Mouse (Mus musculus): ENCODE results near the gene Krt6b.
"Not testable (repeated sequence)": the region's sequence is repeated elsewhere in the genome, so short reads cannot be mapped to it uniquely, and the experiment has no call there.

Krt6b gene

GRCm38 (mm10) chr15:101680187-101680586, at the start of gene Krt6b:
Krt6b (minus strand) TSS chr15:101680287.
- DNase-seq (ENCODE audit: low spot score in 2 of 2) = no peak

- no peak for DNase-seq (ENCODE audit: low spot score in 2 of 2)
Measured at GRCm38 (mm10) chr15:101724686-101725085, 44.6 kb upstream of the Krt6b start.

DNA sequence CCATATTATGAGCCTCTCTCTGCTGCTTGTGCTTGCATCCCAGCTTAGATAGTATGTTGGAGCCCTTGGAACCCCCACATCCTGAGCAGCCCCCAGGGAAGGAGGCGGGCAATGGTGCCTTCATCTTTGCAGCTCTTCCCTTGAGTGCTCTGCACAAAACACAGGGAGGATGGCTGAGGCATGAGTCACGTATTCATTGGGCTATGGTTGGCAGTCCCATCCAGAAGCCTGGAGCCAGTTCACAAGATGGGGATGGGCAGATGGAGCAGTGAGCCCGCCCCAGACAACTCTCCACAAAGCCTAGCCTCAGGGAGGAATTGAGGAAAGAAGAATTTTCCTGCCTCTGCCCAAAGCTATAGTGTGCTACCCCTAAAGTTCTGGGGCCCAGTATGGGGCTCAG, 35.7 kb upstream of the Krt6b start:
- no peak for DNase-seq (ENCODE audit: low spot score in 2 of 2)

- DNase-seq (ENCODE audit: low spot score in 2 of 2) = no peak
Measured at GRCm38 (mm10) chr15:101714356-101714755, 34.3 kb upstream of the Krt6b start.

DNA sequence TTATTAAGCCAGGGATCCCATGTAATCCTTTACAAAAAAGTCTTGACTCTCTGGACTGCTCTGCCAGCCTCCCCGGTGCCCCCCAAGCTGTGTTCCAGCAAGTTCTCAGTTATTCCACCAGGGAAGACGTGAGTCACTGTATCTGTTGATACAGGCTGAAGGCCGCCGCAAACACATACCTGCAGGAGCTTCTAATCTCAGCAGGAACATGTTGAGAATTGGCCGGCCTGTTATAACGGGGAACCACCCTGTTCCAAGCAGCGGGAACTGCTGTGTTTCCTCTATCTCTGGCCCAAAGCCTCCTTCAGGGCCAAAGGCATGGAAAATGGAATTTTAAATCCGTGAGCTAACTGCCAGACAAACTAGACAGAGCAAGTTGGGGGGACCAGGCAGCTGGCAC, 33.6 kb upstream of the Krt6b start:
- no peak for DNase-seq (ENCODE audit: low spot score in 2 of 2)

GRCm38 (mm10) chr15:101712720-101713119, 32.6 kb upstream of the Krt6b start, which contains the start of gene Krt5:
Krt5 (minus strand) TSS chr15:101712898.
- no peak for DNase-seq (ENCODE audit: low spot score in 2 of 2)

GRCm38 (mm10) chr15:101708683-101709082, 28.6 kb upstream of the Krt6b start:
- DNase-seq (ENCODE audit: low spot score in 2 of 2) = no peak

DNA sequence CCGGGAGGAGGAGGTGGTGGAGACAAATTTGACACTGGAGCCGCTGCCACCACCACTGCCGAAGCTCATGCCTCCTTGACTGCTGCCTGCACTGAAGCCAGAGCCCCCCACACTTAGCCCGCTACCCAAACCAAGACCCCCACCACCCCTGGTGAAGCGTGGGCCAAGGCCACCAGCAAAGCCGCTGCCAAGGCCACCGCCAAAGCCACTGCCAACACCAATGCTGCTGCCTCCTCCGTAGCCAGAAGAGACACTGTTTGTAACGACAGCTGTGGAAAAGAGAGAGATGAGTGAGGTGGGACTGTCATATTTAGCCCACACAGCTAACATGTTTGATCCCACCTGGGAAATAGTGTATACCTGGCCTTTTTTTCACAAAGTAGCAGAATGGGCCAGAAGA, 27.4 kb upstream of the Krt6b start:
- no peak for DNase-seq (ENCODE audit: low spot score in 2 of 2)

DNA sequence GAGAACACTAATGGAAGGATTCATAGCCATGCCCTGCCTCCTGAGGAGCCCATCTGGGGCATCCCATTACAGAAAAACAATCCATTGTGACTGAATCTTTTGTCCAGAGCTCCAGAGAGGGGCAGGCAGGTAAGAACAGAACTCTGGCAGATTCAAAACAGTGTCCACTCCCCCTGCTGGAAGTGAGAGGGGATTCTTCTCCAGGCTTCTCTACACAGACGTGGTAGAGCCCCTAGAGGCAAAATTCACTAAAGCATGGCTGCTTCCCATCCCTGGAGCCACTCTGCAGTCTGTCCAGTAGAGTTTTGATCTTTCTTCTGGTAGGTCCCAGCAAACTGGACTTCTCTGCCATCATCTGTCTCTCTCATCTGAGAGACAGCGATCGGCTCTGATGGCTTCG, 24.0 kb upstream of the Krt6b start:
- no peak for DNase-seq (ENCODE audit: low spot score in 2 of 2)

DNA sequence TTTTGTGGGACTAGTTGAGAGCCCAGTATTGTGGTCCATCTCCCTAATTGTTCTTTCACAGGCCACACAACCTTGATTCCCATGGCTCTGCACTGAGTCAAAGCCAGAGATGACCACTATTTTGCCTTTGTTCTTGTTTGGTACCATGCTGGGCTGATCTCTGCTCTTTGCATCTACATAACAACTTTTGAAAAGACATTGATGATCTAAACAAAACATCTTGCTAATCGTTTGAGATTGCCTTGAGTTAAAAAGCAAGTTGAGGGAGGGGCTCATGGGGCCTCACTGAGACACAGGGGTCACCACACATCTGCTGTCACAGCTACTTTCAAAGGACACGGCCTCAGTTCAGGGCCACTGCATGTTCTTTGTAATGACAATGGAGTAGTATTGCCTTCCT, 22.3 kb upstream of the Krt6b start:
- no peak for DNase-seq (ENCODE audit: low spot score in 2 of 2)

- no peak for DNase-seq (ENCODE audit: low spot score in 2 of 2)
Measured at GRCm38 (mm10) chr15:101699866-101700265, 19.8 kb upstream of the Krt6b start.

DNA sequence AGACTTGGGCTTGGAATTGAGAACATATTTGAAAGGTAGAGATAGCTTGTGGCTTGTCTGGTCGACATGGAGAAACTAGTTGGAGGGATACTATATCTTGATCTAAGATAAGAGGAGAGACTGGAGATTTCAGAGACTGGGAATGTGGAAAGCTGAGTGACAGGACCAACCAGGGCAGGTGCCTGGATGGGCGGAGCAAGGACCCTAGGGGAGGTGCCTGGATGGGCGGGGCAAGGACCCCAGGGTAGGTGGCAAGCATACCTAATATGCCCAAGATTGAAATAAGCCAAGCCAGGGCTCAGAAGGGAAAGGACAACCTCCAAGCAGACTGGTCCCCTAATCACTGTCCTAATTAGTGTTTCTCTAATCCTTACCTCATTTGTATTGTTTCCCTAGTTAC, 19.1 kb upstream of the Krt6b start:
- DNase-seq (ENCODE audit: low spot score in 2 of 2) = no peak

- DNase-seq (ENCODE audit: low spot score in 2 of 2) = no peak
Measured at GRCm38 (mm10) chr15:101697326-101698188, 17.5 kb upstream of the Krt6b start.

DNA sequence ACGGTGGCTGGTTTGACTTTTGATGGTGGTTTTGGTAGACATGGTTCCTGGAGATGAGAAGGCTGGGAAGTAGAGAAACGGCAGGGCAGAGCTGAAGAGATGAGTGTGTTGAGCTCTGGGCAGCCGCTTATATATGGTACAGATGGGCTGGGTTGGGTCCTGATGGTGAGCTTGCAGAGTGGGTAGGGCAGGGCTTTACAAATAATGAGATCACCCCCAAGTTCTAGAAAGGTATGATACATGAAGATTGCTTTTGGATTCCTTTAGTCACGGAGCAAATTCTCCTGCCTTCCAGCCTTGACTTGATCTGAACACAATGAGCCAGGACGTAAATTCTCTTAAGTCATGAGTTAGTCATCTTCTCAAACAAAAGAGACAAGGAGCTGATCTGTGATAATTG, 14.1 kb upstream of the Krt6b start, which contains the start of gene Krt6a:
Gene Krt6a, minus strand, starts transcription at position 101 of the 400 bp plus-strand sequence.
- no peak for DNase-seq (ENCODE audit: low spot score in 2 of 2)

GRCm38 (mm10) chr15:101690460-101690859, 10.4 kb upstream of the Krt6b start:
- DNase-seq (ENCODE audit: low spot score in 2 of 2) = not testable (repeated sequence)

GRCm38 (mm10) chr15:101688161-101688560, 8.1 kb upstream of the Krt6b start:
- no peak for DNase-seq (ENCODE audit: low spot score in 2 of 2)

GRCm38 (mm10) chr15:101675978-101676377, 4.1 kb downstream of the Krt6b start:
- DNase-seq (ENCODE audit: low spot score in 2 of 2) = no peak

GRCm38 (mm10) chr15:101652736-101653265, 27.3 kb downstream of the Krt6b start:
- DNase-seq (ENCODE audit: low spot score in 2 of 2) = no peak

DNA sequence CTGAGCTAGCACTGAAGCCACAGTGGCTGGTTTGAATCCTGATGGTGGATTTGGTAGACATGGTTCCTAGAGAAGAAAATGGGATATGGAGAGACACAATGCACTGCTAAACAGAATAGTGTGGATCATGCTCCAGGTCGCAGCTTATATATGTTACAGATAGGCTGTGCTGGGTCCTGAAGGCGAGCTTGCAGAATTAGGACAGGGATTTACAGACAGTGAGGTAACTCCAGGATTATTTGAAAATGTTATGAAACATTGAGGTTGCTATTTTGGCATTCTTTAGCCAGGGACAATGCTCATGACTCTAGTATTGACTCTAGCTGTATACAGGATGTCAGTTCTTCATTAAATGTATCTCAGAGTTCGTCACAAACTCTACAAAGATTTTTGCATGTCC, 32.8 kb downstream of the Krt6b start, which contains the start of gene Gm5478:
Gene Gm5478, minus strand, starts transcription at position 101 of the 400 bp plus-strand sequence.
- DNase-seq (ENCODE audit: low spot score in 2 of 2) = no peak

DNA sequence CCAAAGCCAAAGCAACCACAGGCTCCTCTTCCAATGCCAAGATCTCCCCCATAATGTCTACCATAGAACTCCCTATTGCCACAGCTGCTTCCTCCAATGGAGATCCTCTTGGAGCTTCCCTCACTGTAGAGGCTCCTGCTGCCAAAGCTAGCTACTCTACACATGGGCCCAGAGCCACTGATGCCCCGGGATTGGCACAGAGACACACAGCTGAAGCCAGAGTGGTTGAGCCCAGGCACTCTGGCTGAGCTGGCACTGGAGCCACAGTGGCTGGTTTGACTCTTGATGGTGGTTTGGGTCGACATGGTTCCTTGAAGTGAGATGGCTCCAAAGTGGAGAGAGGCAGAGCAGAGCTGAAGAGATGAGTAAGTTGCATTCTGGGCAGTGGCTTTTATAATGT, 52.2 kb downstream of the Krt6b start, which contains the start of gene Gm5414:
Gene Gm5414, minus strand, starts transcription at position 305 of the 400 bp plus-strand sequence.
- no peak for DNase-seq (ENCODE audit: low spot score in 2 of 2)

Data from frontal cortex, postnatal 25 days (tissue).